Mouse (Mus musculus) midbrain, embryonic 16.5 days (tissue): ENCODE data around the gene Fam126a. TPM values are rescaled to one million over a fixed set of nuclear protein-coding genes. Genes with fewer than 3 reads are reported as not detected.
A peak's percentile ranks its signal among the peaks of the same experiment; 100 is the strongest.

Experiments used
- ATAC-seq: fragments of 200-750 bp; cut with Nextera tagmentation; 2 replicates; pipeline ENCODE4 v1.8.0; 2017; ENCODE audit warnings: moderate TSS enrichment
- H3K27ac ChIP-seq: fragments of 300-500 bp; sonication (generic); 2 replicates; pipeline ENCODE4 v1.5.1; 2014; ENCODE audit warnings: mild to moderate bottlenecking, low read length, mixed read lengths
- H3K27me3 ChIP-seq: fragments of 300-500 bp; sonication (generic); 2 replicates; pipeline ENCODE4 v1.6.1; 2014; ENCODE audit warnings: low read depth, low read length, mixed read lengths; ENCODE audit not compliant: control insufficient read depth, insufficient read depth
- H3K36me3 ChIP-seq: fragments of 300-500 bp; sonication (generic); 2 replicates; pipeline ENCODE4 v1.6.1; 2014; ENCODE audit warnings: mild to moderate bottlenecking, low read length, moderate library complexity, mixed read lengths; ENCODE audit not compliant: control insufficient read depth, insufficient read depth
- H3K4me1 ChIP-seq: fragments of 300-500 bp; sonication (generic); 2 replicates; pipeline ENCODE4 v1.6.1; 2014; ENCODE audit warnings: mild to moderate bottlenecking, low read length, mixed read lengths; ENCODE audit not compliant: control insufficient read depth, insufficient read depth
- H3K4me2 ChIP-seq: fragments of 300-500 bp; sonication (generic); 2 replicates; pipeline ENCODE4 v1.6.1; 2014; ENCODE audit warnings: mild to moderate bottlenecking, low read length, mixed read lengths
- H3K4me3 ChIP-seq: fragments of 300-500 bp; sonication (generic); 2 replicates; pipeline ENCODE4 v1.5.1; 2014; ENCODE audit warnings: low read depth, mild to moderate bottlenecking, low read length, moderate library complexity, mixed read lengths
- H3K9ac ChIP-seq: fragments of 300-500 bp; sonication (generic); 2 replicates; pipeline ENCODE4 v1.6.1; 2014; ENCODE audit warnings: low read depth, low read length, mixed read lengths
- H3K9me3 ChIP-seq: fragments of 300-500 bp; sonication (generic); replicated peaks from 2 replicates; pipeline ENCODE4 v1.6.1; 2014; ENCODE audit warnings: mild to moderate bottlenecking, low read length, mixed read lengths; ENCODE audit not compliant: control insufficient read depth, poor library complexity, severe bottlenecking
- whole genome bisulfite sequencing: fragments of 180-500 bp; shearing (Covaris S2); extraction: QIAGEN DNeasy Blood & Tissue Kit; methylation state at CpG from one replicate; pipeline ENCODE4 v1.1.7; 2014; 5-methylcytosine and 5-hydroxymethylcytosine counted together
- polyA plus RNA-seq: library from polyadenylated mRNA; unstranded; fragments of >200 nt; fragmentation: Nextera tagmentation; extraction: Ambion mirVana; gene quantifications from 2 replicates; pipeline ENCODE4 v1.2.1, GENCODE M21; 2015

Fam126a gene
- polyA plus RNA-seq, 1 experiment from 2014 or later, result 29.8 TPM

DNA sequence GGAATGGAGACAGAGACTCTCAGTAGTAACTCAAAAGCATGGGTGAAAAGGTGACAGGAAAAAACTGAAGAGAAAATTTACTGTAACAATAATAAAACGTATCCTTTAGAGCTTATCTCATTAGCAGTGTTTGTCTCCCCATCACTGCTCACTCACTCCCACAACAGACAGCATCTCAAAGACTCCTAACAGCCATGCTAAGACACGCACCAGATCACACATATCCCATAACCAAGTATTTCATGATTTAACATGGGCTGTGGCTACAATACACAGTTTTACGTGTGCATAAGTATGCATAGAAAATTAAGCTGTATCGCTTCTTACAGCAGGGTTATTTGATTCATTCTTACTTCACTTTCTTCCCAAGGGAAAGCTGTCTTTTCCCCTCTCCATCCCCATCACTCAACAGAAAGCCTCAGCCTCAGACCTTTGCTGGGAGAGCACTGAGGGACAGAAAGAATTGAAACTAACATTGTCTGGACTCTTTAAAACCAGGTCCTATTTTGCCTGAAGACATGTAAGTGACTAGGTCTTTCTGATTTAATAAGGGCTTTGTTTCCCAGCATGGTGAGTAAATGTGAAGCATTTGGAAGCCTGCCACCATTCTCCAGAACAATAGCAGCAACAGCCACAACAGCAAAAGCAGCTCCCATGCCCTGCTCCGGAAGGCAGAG lies 37.5 kb downstream of the Fam126a start:
- WGBS, result 26% methylated on average over 5 of the region's 5 CpGs
- no peaks in the 10 kb centered on the region for H3K9me3 ChIP-seq
- H3K4me3 ChIP-seq, result no peak overlapping the region
- H3K27ac ChIP-seq, result peak overlapping the region; percentile 53
- ATAC-seq, result peak; percentile 64; the same call in 1 of the 2 replicates
- H3K36me3 ChIP-seq, result no peaks in the 10 kb centered on the region
- peaks cover 15% of the 10 kb centered on the region for H3K4me1 ChIP-seq
- H3K27me3 ChIP-seq, result no peaks in the 10 kb centered on the region
- H3K9ac ChIP-seq, result peak overlapping the region; percentile 41; the same call in 1 of the 2 replicates
- no peak overlapping the region for H3K4me2 ChIP-seq

DNA sequence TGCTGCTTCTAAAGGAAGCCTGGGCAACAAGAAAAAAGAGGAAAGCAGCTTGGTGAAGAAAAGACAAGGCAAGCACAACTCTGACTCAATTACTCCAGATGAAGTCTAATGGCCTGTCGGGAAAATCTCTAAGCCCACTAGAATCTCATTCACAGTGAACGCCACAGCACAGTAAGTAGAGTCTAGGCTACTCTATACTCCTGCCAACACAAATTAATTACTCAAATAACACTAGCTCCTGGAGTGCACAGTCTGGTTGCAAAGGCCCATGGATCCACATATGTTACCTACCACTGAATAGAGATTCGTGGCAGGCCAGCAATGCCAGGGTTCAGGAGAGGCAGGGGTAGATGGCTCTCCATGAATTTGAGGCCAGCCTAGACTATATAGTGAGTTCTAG lies 40.5 kb downstream of the Fam126a start:
- ATAC-seq, result no peak
- no peaks in the 10 kb centered on the region for H3K27me3 ChIP-seq
- 77% methylated on average over 3 of the region's 3 CpGs for WGBS
- peaks cover 15% of the 10 kb centered on the region for H3K4me1 ChIP-seq
- H3K4me3 ChIP-seq, result no peak overlapping the region
- H3K9me3 ChIP-seq, result no peaks in the 10 kb centered on the region
- no peak overlapping the region for H3K9ac ChIP-seq
- no peak overlapping the region for H3K27ac ChIP-seq
- H3K36me3 ChIP-seq, result peaks cover 3% of the 10 kb centered on the region; the same call in 1 of the 2 replicates
- H3K4me2 ChIP-seq, result no peak overlapping the region

DNA sequence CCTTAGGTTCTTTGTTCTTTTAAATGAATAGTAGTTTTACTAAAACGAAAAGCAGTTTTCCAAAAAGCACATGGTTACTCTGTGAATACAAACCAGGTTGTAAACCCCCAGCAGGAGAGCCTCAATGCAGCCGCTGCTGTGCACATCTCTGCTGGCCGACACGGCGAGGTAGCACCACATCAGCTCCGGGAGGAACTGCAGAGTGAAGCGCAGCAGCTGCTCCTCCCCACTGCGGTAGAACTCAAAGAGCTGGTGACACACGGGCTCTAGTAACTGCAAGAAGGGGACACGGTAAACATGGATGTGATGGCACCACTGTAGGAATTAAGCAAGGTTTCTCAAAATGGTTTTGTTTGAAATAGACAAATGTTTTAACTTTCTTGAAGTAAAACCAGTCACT lies 42.7 kb downstream of the Fam126a start:
- Histone ChIP-seq H3K9ac (no peak overlapping the region), H3K9me3 (no peaks in the 10 kb centered on the region), H3K4me1 (peaks cover 4% of the 10 kb centered on the region), H3K27me3 (no peaks in the 10 kb centered on the region), H3K36me3 (peaks cover 3% of the 10 kb centered on the region; the same call in 1 of the 2 replicates), H3K4me2 (no peak overlapping the region), H3K4me3 (no peak overlapping the region), H3K27ac (no peak overlapping the region)
- no peak for ATAC-seq
- 73% methylated on average over 10 of the region's 10 CpGs for WGBS

DNA sequence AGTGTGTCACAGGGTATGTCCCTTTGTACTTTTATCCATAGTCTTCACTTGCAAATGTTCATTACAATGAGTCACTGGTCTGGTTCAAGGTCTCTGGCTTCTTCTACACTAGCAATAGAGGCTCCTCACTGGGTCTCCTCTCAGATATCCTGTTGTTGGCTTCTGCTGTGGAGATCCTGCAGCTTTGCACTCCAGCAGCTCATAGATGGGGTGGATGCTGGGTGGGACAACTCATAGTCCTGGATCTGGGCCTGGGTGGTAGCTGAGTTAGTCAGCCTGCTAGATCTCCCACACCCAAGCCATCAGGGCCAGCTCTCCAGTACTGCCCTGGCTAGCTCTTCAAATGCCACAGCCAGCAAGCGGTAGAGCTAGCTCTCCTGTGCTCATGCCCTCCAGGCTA lies 48.4 kb downstream of the Fam126a start:
- Histone ChIP-seq H3K4me3 (no peak overlapping the region), H3K9ac (no peak overlapping the region), H3K4me1 (no peaks in the 10 kb centered on the region), H3K9me3 (no peaks in the 10 kb centered on the region), H3K27ac (no peak overlapping the region), H3K4me2 (no peak overlapping the region), H3K27me3 (no peaks in the 10 kb centered on the region), H3K36me3 (peaks cover 5% of the 10 kb centered on the region; the same call in 1 of the 2 replicates)
- WGBS, result 93% methylated on average over 1 of the region's 1 CpGs
- ATAC-seq, result no peak

DNA sequence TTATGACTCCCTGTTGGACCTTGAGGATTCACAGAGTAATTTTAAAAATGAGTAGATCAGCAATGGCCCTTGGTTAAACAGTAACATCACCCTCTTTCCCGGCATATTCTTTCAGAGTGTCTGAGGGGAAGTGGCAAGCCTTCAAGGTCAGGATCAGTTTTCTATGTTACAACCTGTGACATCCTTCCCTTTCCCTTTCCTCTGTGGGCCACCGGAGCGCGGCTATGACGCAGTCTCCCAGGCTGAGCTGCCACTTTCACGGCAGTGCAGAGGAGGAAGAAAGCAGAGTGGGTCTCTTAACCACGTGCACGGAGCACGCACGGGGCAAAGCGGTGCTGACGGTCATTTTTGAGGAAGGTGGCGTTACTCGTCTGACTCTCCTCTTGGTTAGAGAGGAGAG lies 52.0 kb downstream of the Fam126a start:
- Histone ChIP-seq H3K27ac (no peak overlapping the region), H3K4me1 (no peaks in the 10 kb centered on the region), H3K9ac (no peak overlapping the region), H3K4me2 (no peak overlapping the region), H3K27me3 (no peaks in the 10 kb centered on the region), H3K36me3 (0 out of 2 replicates have a peak, but pooled peaks cover 2% of the 10 kb centered on the region), H3K4me3 (no peak overlapping the region), H3K9me3 (no peaks in the 10 kb centered on the region)
- ATAC-seq, result no peak
- 92% methylated on average over 14 of the region's 14 CpGs for WGBS

DNA sequence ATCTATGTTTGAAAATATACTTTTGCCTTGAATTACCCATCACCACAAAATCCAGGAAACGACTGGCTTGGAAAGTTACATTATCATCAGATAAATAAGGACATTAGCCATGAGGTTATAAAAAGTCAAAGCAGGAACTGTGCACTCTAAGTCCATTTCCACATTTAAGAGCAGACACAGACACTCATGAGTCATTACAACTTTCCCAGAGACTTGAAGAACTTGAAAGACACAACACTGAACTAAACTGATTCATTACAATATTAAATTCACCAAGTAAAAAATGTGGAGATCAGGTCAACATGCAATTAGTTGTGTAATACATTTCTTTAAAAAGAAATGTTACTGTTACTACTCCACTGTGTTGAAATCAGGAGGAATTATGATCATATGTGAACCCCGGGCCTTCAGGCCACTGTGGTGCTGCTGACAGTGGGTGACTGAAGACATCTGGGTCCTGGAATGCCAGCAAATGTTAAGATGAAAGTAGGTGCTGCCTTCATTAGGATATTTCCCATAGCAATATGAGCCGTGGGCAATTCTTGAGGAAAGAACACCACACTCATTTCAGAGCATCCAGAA lies 55.4 kb downstream of the Fam126a start:
- WGBS, result 92% methylated on average over 3 of the region's 3 CpGs
- Histone ChIP-seq H3K4me1 (no peaks in the 10 kb centered on the region), H3K27me3 (no peaks in the 10 kb centered on the region), H3K4me2 (no peak overlapping the region), H3K9ac (no peak overlapping the region), H3K36me3 (0 out of 2 replicates have a peak, but pooled peaks cover 2% of the 10 kb centered on the region), H3K9me3 (no peaks in the 10 kb centered on the region), H3K27ac (no peak overlapping the region), H3K4me3 (no peak overlapping the region)
- ATAC-seq, result no peak

DNA sequence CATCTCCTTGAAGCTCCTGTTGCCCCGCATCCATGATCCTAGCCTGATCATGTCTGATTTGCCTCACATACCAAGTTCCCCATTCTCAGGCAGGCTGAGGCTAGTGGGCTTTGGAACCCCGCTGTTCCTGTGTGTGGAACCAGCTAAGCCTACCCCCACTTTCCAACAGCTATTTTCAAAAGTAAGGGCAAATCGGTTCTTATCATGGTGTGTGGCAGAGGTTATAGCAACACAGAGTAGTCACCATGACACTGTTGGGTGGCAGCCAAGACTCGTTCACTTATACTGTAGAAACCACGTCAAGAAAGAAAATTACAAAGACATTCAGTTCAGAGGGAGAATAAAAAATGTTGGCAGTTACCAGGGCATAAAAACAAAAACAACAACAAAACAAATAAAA lies 62.8 kb downstream of the Fam126a start:
- WGBS, result 48% methylated on average over 5 of the region's 5 CpGs
- H3K9me3 ChIP-seq, result no peaks in the 10 kb centered on the region
- H3K9ac ChIP-seq, result no peak overlapping the region
- H3K36me3 ChIP-seq, result peaks cover 2% of the 10 kb centered on the region; the same call in 1 of the 2 replicates
- no peak for ATAC-seq
- H3K27me3 ChIP-seq, result no peaks in the 10 kb centered on the region
- peak overlapping the region; percentile 49; the same call in 1 of the 2 replicates for H3K27ac ChIP-seq
- no peak overlapping the region for H3K4me3 ChIP-seq
- H3K4me2 ChIP-seq, result no peak overlapping the region
- H3K4me1 ChIP-seq, result no peaks in the 10 kb centered on the region; the same call in 1 of the 2 replicates

DNA sequence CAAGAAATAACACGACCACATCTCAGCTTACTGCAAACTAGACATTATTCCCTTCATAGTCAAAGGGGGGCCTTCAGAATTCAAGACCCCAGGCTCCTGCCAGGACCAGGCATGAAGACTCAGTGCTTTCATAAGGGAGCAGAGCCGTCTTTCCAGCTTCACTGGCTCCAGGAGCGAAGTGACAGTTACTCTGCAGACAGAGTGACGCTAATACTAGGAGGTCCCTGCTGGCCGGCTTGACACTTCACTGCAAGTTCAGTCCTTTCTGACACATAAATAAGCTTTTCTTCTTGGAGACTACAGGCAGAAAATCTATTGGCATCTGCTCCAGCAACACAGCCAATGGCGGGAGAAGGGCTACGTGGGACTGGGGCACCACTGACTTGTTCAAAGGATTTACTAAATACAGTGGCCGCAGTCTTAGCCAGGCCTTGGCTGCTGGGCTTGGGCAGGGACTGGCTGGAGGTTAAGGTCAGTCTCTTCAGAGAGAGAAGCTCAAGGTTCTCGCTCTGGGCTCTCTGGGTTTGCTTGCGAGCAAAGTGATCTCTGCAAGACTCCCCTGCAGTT lies 65.8 kb downstream of the Fam126a start:
- H3K9me3 ChIP-seq, result no peaks in the 10 kb centered on the region
- H3K36me3 ChIP-seq, result peaks cover 2% of the 10 kb centered on the region; the same call in 1 of the 2 replicates
- no peaks in the 10 kb centered on the region; the same call in 1 of the 2 replicates for H3K4me1 ChIP-seq
- H3K4me2 ChIP-seq, result no peak overlapping the region
- H3K4me3 ChIP-seq, result no peak overlapping the region
- no peak overlapping the region for H3K27ac ChIP-seq
- no peak for ATAC-seq
- no peak overlapping the region for H3K9ac ChIP-seq
- no peaks in the 10 kb centered on the region for H3K27me3 ChIP-seq
- 75% methylated on average over 10 of the region's 10 CpGs for WGBS

DNA sequence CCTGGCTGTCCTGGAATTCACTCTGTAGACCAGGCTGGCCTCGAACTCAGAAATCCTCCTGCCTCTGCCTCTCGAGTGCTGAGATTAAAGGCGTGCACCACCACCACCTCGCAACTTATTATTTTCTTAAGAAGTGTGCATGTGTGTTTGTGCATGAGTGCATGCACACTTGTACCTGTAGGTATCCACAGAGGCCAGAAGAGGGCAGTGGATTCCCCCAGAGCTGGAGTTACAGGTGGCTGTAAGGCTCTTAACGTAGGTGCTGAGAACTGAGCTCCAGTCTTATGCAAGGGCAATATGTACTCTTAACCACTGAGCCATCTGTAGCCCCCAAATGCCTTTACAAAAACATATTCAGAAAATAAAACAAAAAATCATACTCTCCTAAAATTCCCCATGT lies 77.4 kb downstream of the Fam126a start:
- Histone ChIP-seq H3K27ac (no peak overlapping the region), H3K4me1 (no peaks in the 10 kb centered on the region), H3K9me3 (no peaks in the 10 kb centered on the region), H3K36me3 (no peaks in the 10 kb centered on the region), H3K4me3 (no peak overlapping the region), H3K27me3 (no peaks in the 10 kb centered on the region), H3K4me2 (no peak overlapping the region), H3K9ac (no peak overlapping the region)
- ATAC-seq, result no peak
- 91% methylated on average over 5 of the region's 5 CpGs for WGBS
